Mouse (Mus musculus) left cerebral cortex, postnatal 10 days (tissue): ENCODE measurements around the gene Dcps. TPM values are rescaled to one million over a fixed set of nuclear protein-coding genes. Genes with fewer than 3 reads are reported as not detected.
A peak's percentile ranks its signal among the peaks of the same experiment; 100 is the strongest.
"Not testable (repeated sequence)": the region's sequence is repeated elsewhere in the genome, so short reads cannot be mapped to it uniquely, and the experiment has no call there.

Experiments
- DNase-seq, 2 experiments: peaks; one replicate each; pipeline ENCODE4 v3.0.0; 2021 to 2022; ENCODE audit warnings: low spot score in 2 of 2, mixed read lengths in 1 of 2; ENCODE audit errors: extremely low spot score in 1 of 2
- intact Hi-C: fragments of 180-260 bp; cut with DNase I; formaldehyde crosslinking; loops from one replicate; pipeline ENCODE4 v1.15.1; 2025
- total RNA-seq, 2 experiments: library from RNA; stranded (reverse); gene quantifications; 2 replicates each; pipeline ENCODE4 v1.2.3; 2021

Gene Dcps
- total RNA-seq, 2 experiments from 2014 or later, result 17.6 to 18.5 TPM

DNA sequence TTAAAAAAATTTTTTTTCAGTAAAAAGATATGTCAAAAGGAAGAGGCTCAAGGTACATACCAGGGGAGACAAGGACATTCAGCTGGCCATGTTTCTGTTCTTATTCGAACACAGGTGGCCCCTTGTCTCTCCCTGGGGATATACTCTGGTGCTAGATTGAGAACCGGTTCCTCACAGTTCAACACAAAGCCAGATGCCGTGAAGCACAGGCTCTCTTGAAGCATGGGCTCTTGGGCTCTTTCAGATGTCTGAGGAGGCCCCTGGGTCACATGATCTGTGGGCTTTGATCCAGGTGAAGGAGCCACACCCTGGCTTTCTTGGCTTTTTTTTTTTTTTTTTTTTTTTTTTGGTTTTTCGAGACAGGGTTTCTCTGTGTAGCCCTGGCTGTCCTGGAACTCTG is 10.6 kb upstream of the Dcps start:
- intact Hi-C loops, result no loop called here

DNA sequence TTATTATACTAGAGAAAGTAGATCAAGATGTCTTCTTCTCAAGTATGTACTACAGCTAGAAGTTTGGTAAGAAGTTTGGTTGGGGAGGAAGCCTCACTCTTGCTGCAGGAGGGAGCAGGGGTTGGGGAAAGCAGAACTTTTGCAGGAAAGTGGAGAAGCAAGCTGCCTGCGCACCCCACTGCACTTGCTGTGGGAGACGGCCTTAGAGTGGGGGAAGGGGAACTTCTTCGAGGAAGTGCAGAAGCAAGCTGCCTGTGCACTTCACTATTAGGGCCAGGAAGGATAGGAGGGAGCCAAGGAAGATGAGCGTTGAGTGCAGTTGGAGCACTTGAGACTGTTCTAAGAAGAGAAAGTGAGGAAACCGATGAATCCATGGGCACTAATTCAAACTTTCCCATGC is 7.5 kb upstream of the Dcps start:
- intact Hi-C loops, result no loop called here
- DNase-seq, result no peak

More for the DNA sequence above, 10.6 kb upstream of the Dcps start:
- DNase-seq, result no peak

DNA sequence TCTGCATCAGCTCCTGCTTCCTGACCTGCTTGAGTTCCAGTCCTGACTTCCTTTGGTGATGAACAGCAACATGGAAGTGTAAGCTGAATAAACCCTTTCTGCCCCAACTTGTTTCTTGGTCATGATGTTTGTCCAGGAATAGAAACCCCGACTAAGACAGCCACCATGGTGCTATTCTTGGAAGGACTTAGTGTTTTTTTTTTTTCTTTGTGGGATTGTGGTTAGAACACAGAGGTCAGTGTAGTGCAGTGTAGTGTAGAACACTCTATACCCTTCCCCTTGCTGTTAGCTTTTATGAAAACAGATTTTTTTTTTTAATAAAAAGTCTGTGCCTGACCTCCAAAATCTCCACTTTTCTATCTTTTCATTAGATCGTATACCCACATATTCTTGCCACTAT is 7.0 kb upstream of the Dcps start:
- intact Hi-C loops, result no loop called here
- no peak for DNase-seq

DNA sequence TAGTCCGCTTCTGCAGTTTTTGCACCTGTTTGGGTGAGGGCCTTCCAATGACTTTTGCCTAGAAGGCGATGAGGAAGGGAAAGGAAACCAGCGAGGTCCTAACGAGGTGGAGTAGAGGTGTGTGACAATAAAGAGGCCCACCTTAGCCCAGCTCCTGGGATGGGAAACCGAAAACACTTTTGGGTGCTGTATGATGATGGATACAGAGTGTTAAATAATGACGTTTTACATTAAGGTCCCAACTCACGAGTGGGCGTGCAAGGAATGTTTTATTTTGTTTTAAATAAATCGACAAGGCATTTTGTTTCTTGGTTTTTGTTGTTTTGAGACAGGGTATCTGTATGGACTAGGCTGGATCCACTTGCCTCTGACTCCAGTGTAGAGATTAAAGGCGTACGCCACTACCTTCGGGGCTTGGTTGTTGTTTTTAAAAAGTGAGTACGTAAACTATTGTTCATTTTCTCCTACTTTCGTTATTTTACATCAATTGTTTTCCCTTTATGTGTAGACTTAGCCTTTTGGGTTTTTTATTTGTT is 331 bp upstream of the Dcps start:
- no peak for DNase-seq
- intact Hi-C loops, result no loop called here

DNA sequence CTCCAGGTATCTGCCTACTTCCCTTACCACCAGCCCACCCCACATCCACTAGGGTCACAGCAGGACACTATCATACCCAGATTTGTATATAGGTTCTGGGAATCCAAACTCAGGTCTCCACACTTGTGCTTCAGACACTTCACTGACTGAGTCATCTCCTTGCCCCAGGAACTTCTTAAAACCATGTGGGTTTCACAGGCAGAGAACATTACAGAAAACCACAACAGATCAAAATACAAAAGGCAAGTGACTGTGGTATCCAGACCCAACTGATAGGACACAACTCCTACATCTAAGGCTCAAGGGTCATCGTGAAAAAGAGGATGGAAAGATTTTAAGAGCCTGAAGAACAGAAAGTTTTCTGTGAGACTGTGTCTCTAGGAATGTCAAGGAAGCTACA is 2.5 kb downstream of the Dcps start:
- no peak for DNase-seq
- intact Hi-C loops, result no loop called here

DNA sequence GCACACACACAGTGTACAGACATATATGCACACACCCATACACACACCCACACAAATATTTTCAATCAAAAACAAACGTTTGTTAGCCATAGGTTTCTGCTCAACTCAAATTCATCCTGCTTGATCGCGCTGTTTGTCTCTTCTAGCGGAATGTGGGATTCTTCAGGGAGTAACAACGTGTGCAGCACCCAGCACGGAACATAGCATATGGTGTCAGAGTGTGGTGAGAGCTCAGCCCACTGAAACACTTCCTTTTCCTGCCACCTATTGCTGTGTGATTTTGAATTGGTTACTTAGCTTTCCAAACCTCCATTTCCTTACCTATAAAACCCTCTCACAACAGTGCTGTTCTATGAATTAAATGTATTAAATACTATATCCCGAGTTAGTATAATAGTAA is 5.8 kb downstream of the Dcps start:
- no peak for DNase-seq
- intact Hi-C loops, result no loop called here

DNA sequence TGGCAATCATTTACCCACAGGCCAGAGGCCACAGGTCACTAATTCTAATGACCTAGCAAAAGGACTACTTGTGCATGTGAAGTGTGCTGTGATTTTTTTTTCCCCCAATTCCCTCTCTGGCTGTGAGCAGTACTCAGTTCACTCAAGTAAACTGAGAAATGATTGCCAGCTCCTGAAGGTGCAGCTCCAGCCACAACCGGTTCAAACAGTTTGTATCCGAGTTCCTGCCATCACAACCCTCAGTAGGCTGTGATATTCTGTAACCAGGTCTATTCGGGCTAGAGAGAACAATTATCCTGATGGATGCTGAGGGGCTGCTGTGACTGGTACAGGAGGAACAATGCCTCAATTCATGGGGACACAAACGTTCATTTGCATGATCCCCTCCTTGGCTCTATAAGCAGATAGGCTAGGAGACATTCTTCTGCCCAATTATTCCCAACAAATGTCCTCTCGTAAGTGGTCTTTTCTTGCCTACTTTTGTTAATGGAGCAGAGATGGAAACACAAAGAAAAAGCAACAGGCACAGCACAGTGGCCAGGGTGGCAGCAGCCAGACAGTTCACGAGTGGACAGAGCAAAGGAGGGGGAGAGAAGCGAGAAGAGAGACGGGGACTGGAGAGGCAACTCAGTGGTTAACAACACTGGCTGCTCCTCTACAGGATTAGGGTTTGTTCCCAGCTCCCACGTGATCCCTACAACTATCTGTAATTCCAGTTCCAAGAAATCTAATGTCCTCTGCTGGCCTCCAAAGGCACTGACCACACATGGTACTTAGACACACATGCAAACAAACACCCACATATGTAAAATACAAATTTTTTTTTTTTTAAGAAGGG is 8.8 kb downstream of the Dcps start:
- no peak for DNase-seq
- intact Hi-C loops, result loop anchor here (2.0 to 10.0 kb wide), 3 partner anchors 50 to 672 kb away; partner anchors contain the start of gene St3gal4

DNA sequence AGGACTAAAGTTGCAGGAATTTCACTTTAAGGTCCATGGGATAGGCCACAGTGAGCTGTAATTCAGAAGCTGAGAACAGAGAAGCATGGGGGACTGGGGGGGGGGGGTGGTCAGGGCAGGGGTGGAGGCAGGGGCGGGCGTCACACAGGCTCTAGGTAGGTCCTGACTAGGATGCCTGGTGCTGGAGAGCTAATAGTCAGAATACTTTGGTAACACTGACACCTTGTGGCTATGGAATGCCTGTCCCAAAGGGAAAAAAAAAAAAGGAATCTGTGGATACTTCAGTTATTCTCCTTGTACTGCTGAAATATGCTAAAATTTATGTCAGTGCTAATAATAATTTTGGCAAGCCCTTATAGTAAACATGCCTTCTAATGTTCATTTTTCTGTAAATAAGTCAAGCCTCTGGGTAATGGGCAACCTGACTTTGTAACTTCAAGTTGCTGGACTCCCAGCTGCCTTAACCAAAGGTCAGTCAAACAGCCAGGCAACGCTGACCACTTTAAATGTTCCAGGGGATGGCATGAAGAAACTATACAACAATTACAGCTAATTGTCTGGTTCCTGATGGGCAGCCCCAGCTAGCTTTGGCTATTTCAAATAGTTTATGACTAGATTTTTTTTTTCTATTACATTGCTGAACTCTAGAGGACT is 9.6 kb downstream of the Dcps start:
- intact Hi-C loops, result loop anchor here (2.0 to 10.0 kb wide), 3 partner anchors 49 to 671 kb away; partner anchors contain the start of gene St3gal4
- no peak for DNase-seq

DNA sequence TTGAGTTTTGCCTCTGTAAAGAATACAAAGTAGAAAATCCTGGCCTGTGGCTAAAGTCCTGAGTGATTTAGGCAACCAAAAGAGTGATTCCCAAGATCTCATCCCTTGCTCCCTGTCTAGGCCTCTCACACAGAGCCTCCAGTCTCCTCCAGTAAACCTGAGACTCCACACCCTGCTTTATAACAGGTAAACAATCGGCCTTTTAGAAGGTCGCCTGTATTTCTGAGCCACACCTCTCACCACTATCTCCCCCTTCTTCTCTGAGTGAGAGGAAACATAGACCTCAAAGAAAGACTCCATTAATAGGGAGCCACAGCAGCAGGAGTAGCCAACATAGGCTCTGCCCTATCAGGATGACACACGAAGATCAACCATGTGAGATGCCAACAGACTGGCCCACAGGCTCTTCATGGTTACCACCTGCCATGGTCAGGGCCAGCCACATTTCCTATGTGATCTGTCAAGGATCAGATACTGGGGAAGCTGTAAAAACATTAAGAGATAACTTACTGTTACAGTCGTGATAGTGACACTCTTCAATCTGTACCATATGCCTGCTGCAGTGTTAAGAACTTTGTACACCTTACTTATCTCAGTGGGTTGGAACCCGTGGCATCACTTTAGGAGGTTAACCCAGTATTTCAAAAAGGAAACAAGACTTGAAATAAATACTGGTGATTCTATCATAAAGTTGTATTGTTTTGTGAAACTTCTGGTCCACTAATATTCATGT is 11.6 kb downstream of the Dcps start:
- intact Hi-C loops, result loop anchor here (10.0 kb wide), 1 partner anchor 670 kb away; no protein-coding TSS in a partner anchor
- no peak for DNase-seq

DNA sequence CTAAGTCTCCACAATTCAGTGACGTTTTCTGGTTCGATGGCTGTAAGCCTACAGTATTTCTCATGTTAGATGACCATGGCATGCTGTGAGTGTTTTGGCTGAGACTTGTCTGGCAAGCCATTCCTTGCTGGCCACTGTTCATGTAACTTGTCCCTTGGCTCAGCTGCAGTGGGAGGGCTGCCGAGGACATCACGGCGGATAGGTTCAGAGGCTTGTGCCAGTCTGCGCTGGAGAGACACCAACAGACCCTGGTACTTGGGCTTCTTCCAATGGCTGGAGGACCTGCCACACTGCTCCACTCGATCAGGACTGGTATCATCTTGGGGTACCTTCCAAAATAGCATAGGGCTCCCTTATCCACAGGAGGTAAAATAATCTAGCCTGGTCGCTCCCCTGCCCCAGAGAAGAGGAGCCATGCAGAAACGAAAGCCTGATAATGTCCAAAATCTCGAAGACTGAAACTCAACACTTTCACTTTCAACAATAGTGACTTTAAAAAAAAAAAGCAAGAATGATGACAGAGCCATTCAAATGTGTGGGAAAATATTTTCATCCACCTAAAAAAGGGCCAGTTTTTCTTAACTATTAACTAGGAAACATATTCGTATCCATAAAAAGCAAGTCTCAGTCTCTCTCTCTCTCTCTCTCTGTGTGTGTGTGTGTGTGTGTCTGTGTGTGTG is 12.7 kb downstream of the Dcps start:
- intact Hi-C loops, result loop anchor here (10.0 kb wide), 1 partner anchor 668 kb away; no protein-coding TSS in a partner anchor
- peak; percentile 40 to 45 for DNase-seq

DNA sequence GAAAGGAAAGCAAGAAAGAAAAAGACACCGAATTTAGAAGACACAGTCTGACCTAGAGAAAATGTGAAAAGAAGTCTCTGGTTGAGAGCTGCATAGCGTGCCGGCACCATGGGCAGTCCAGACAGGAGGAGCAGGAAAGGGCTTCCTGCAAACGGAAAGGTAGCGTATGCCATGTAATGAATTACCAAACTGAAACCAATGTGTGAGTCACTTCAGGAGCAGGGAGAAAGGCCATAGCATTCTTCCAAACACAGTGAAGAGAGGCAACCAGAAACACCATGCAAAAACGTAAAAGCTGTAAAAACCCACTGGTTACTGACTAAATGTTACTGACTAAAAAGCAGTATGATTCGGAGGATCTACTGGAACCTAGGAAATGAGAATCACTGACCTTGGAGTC is 14.1 kb downstream of the Dcps start:
- intact Hi-C loops, result loop anchor here (10.0 kb wide), 1 partner anchor 667 kb away; no protein-coding TSS in a partner anchor
- DNase-seq, result no peak

DNA sequence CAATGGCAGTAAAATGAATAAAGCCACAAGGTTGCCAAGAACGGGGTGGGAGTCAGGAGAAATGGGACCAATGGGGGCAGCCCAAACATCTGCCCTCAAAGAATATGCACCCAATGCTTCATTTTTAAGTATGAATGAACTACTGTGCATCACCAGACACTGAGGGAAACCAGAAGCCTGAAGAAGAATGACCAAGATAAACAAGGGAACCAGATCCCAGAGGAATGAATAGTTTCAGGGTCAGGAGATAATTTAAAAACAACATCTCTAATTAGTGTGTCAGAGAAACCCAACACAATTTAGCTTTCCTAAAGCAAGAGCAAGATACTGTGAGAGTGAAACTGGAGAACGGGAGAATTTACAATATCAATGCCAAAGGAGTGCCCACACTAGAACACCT is 15.2 kb downstream of the Dcps start:
- intact Hi-C loops, result loop anchor here (10.0 kb wide), 1 partner anchor 666 kb away; no protein-coding TSS in a partner anchor
- DNase-seq, result no peak

DNA sequence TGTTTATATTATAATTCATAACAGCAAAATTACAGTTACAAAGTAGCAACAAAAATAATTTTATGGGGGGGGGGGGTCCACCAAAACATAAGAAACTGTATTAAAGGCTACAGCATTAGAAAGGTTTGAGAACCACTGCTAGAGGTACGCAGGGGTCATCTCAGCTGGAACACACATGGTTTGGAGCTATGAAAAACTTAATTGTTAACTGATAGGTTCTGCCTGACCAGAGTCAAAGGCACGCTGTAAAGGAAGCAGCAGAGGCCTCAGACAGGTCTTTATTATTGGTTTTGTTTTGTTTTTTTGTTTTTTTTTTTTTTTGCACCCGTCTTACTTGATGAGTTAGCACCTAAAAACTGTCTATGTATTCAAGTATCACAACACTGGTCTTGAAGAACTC is 17.4 kb downstream of the Dcps start:
- intact Hi-C loops, result no loop called here
- no peak for DNase-seq

DNA sequence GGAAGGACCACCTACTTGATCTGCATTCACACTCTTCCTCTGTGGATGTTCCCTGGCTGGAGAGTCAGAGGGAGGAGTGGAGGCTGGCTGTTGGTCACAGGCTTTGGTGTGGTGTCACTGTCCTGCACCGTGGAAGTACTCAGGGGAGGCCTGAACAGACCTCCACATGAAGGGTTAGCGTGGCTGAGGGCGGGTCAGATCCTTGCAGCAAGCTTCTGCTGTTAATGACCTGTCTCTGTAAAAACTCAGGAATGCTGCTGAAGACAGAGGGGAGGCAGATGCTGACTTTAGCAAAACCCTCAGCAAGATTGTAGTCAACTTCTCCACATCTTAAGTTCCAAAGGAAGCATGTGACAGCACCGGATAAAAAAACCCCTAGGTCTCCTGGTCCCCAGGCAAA is 19.0 kb downstream of the Dcps start:
- no peak for DNase-seq
- intact Hi-C loops, result no loop called here

DNA sequence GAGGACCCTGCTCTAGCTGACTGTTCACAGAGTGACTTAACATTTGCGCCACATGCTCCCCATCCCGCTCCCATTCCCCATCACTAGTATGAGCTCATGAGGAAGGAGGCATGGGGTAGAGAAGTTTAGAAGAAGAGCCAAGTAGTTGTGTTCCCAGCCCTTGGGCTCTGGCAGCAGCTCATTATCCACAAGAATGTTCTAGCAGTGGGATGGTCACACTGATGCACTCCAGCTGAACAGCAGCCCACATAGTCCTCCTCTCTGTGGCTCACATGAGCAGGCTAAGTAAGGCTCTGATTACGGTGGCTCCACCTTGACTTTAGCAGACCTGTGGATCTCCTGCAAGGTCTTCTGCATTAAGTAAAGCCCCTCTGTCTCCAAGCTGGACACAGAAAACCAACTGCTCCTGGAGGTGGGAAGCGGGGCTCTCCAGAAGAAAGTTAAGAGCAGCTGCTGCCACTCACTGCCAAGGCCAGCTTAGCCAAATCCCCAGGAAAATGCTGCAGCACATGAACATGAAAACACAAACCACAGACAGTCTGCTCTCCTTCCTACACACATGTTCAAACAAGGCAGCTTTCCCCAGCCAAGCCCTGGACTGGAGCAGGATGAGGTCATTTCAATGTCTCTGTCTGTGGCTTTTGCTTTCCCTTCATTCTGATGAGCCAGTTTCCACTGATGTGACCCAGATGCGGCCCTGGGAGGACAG is 19.7 kb downstream of the Dcps start:
- DNase-seq, result peak in 1 of 2 experiments; percentile 27

DNA sequence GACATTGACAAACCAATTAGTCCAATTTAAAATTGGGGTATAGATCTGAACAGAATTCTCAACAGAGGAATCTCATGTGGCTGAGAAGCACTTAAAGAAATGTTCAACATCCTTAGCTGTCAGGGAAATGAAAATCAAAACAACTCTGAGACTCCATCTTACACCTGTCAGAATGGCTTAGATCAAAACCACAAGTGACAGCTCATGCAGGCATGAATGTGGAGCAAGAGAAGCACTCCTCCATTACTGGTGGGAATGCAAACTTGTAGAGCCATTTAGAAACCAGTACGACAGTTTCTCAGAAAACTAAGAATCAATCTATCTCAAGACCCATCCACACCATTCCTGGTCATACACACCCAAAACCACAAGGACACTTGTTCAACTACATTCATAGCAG is 22.9 kb downstream of the Dcps start:
- intact Hi-C loops, result no loop called here
- no peak for DNase-seq

More for the DNA sequence above, 19.7 kb downstream of the Dcps start:
- intact Hi-C loops, result no loop called here

DNA sequence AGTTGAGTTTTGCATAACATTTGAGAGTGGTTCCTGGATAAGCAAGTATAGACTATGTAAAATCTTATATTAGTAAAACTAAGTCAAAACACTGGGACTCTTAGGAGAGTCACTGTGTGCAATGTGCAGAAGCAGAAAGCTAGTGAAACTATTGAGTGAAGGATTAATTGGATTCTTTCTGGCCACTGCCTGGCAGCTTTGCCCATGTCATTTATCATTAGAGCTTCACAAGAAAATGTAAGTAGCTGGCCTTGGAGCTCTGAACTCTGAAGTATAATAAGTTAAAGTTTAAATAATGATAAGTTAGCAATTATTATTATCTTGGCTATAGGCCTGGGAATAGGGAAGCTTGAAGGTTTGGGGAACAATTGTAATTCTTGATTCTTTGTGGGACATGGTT is 27.0 kb downstream of the Dcps start:
- intact Hi-C loops, DNase-seq: not testable (repeated sequence)

DNA sequence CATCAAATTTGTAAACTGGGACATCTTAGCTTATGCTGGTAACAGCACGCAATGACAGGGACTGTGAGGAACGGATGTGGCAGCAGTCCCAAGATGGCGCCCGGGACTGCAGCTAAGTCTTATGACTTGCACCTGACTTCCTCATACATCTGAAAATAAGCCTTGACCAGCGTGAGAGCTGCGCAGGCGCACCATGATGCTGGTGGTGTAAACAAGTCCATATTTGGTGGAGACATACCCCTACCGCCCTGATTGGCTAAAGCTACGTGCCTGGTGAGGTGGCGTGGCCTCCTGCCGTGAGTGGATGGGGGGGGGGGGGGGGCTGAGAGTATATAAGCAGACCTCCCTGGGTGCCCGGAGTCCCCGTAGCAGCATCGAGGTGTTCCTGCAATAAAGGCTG is 28.6 kb downstream of the Dcps start:
- intact Hi-C loops, result not testable (repeated sequence)
- DNase-seq, result peak in 1 of 2 experiments; percentile 13
